Mouse (Mus musculus) heart, postnatal 0 days (tissue): ENCODE measurements around the gene Rai1. TPM values are rescaled to one million over a fixed set of nuclear protein-coding genes. Genes with fewer than 3 reads are reported as not detected.

Experiments
- ATAC-seq: fragments of 200-750 bp; cut with Nextera tagmentation; 2 replicates; pipeline ENCODE4 v1.8.0; 2017; ENCODE audit warnings: low read depth, moderate number of reproducible peaks, moderate library complexity; ENCODE audit not compliant: insufficient read depth
- DNase-seq: peaks from one replicate; pipeline ENCODE4 v3.0.0-alpha.2; 2016; ENCODE audit warnings: low spot score
- H3K27ac ChIP-seq: fragments of 300-500 bp; sonication (generic); 2 replicates; pipeline ENCODE4 v1.5.1; 2014; ENCODE audit warnings: low read depth, mild to moderate bottlenecking
- H3K27me3 ChIP-seq: fragments of 300-500 bp; sonication (generic); 2 replicates; pipeline ENCODE4 v1.6.1; 2014; ENCODE audit warnings: low read length, mixed read lengths; ENCODE audit not compliant: control insufficient read depth, insufficient read depth
- H3K36me3 ChIP-seq: fragments of 300-500 bp; sonication (generic); replicated peaks from 2 replicates; pipeline ENCODE4 v1.6.1; 2014; ENCODE audit warnings: low read length, mixed read lengths; ENCODE audit not compliant: control insufficient read depth, insufficient read depth
- H3K4me1 ChIP-seq: fragments of 300-500 bp; sonication (generic); 2 replicates; pipeline ENCODE4 v1.6.1; 2014; ENCODE audit warnings: antibody characterized with exemption; ENCODE audit not compliant: control insufficient read depth, insufficient read depth
- H3K4me2 ChIP-seq: fragments of 300-500 bp; sonication (generic); 2 replicates; pipeline ENCODE4 v1.6.1; 2014; ENCODE audit warnings: low read depth, mild to moderate bottlenecking, low read length, moderate library complexity
- H3K4me3 ChIP-seq: fragments of 300-500 bp; sonication (generic); 2 replicates; pipeline ENCODE4 v1.5.1; 2014; ENCODE audit warnings: low read depth, low read length
- H3K9ac ChIP-seq: fragments of 300-500 bp; sonication (generic); replicated peaks from 2 replicates; pipeline ENCODE4 v1.6.1; 2014; ENCODE audit warnings: low read depth, low read length, mixed read lengths
- H3K9me3 ChIP-seq: fragments of 300-500 bp; sonication (generic); replicated peaks from 2 replicates; pipeline ENCODE4 v1.6.1; 2016; ENCODE audit warnings: low read length; ENCODE audit not compliant: control insufficient read depth
- CTCF ChIP-seq: IDR thresholded peaks from 2 replicates; pipeline ENCODE4 v1.5.1; 2016; ENCODE audit warnings: antibody characterized with exemption, control low read depth, low read depth
- EP300 ChIP-seq: IDR thresholded peaks from 2 replicates; pipeline ENCODE4 v1.6.1; 2016; ENCODE audit warnings: antibody characterized with exemption, low read depth
- WGBS: fragments of 180-500 bp; shearing (Covaris S2); extraction: QIAGEN DNeasy Blood & Tissue Kit; methylation state at CpG from one replicate; pipeline ENCODE4 v1.1.7; 2014; 5-methylcytosine and 5-hydroxymethylcytosine counted together
- polyA plus RNA-seq: library from polyadenylated mRNA; unstranded; fragments of >200 nt; fragmentation: Nextera tagmentation; extraction: Ambion mirVana; gene quantifications from 2 replicates; pipeline ENCODE4 v1.2.1, GENCODE M21; 2015
- total RNA-seq: library from RNA; depleted of rRNA; stranded (reverse); fragments of >200 nt; gene quantifications from 2 replicates; pipeline ENCODE4 v1.2.3, GENCODE M21; 2014; ENCODE audit warnings: low replicate concordance

The Rai1 gene
- total and polyA plus RNA-seq, 2 experiments from 2014 or later: 10.2 to 28.1 TPM

DNA sequence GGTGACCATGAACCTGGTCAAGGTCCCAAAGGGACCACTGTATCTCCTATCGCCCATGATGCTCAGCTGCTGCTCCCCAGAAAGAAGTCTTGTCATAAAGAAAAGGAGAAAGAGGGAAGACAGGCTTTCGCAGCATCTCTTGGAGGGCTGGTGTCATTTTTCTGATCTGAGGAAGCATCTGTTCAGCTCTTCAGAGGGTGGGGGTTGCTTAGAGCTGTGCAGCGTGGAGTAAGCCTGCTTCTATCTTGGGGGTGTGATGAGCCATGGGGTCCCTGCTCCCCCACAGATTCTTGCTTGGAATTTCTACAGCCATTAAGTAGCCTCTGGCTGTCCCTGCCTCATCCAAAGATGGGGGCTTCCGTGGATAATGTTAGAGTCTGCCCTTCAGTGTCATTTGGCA lies 53.5 kb downstream of the Rai1 start:
- H3K36me3 ChIP-seq: peaks cover 19% of the 10 kb centered on the region; the same call in 1 of the 2 replicates
- TF ChIP-seq CTCF (no peak), EP300 (no peak)
- H3K27me3 ChIP-seq: no peaks in the 10 kb centered on the region

DNA sequence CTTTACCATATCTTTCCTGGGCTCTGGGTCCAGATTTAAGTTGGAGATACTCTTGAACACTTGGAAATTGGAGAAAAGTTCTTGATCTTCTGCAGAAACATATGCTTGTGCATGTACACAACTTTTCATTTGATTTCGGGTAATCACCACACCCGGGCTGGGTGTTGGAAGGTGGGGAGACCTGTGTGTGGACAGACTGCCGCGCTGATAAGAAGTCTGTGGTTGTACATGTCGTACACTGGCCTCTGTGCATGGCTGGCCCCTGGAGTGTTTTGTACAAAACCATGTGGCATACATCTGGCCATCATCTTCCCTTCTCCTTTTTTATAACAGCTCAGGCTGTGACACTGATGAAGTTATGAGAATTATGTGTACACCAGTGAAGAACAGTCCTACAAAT lies 55.1 kb downstream of the Rai1 start:
- Histone ChIP-seq H3K36me3 (peaks cover 10% of the 10 kb centered on the region; the same call in 1 of the 2 replicates), H3K4me2 (no peak overlapping the region), H3K9ac (no peak overlapping the region), H3K27ac (no peak overlapping the region), H3K9me3 (no peaks in the 10 kb centered on the region), H3K4me1 (peaks cover 20% of the 10 kb centered on the region), H3K27me3 (no peaks in the 10 kb centered on the region), H3K4me3 (no peak overlapping the region)
- WGBS: 78% methylated on average over 5 of the region's 5 CpGs
- ATAC-seq (no peak), DNase-seq (no peak)
- TF ChIP-seq CTCF (no peak), EP300 (no peak)

More for the DNA sequence above, 53.5 kb downstream of the Rai1 start:
- WGBS: 87% methylated on average over 4 of the region's 4 CpGs
- Histone ChIP-seq H3K27ac (no peak overlapping the region), H3K9ac (no peak overlapping the region), H3K9me3 (no peaks in the 10 kb centered on the region), H3K4me3 (no peak overlapping the region), H3K4me1 (peaks cover 8% of the 10 kb centered on the region; the same call in 1 of the 2 replicates), H3K4me2 (no peak overlapping the region)
- no peak for ATAC-seq
- no peak for DNase-seq

- no peak for ATAC-seq
- H3K4me1 ChIP-seq: peaks cover 20% of the 10 kb centered on the region
Observed at GRCm38 (mm10) chr11:60160454-60161114, 55.8 kb downstream of the Rai1 start.

GRCm38 (mm10) chr11:60161146-60161874 lies 56.5 kb downstream of the Rai1 start:
- TF ChIP-seq EP300 (no peak), CTCF (no peak)
- ATAC-seq: no peak

More at GRCm38 (mm10) chr11:60160454-60161114, 55.8 kb downstream of the Rai1 start:
- WGBS: 53% methylated on average over 3 of the region's 3 CpGs
- H3K4me3 ChIP-seq: no peak overlapping the region
- H3K4me2 ChIP-seq: no peak overlapping the region
- peaks cover 8% of the 10 kb centered on the region; the same call in 1 of the 2 replicates for H3K36me3 ChIP-seq
- no peak for DNase-seq
- H3K9ac ChIP-seq: no peak overlapping the region
- no peak for TF ChIP-seq CTCF
- TF ChIP-seq EP300: no peak
- H3K27me3 ChIP-seq: no peaks in the 10 kb centered on the region
- H3K27ac ChIP-seq: peak overlapping the region; percentile 36; the same call in 1 of the 2 replicates
- no peaks in the 10 kb centered on the region for H3K9me3 ChIP-seq

GRCm38 (mm10) chr11:60162547-60162946 lies 57.7 kb downstream of the Rai1 start:
- no peaks in the 10 kb centered on the region for H3K9me3 ChIP-seq
- ATAC-seq: no peak
- H3K36me3 ChIP-seq: 0 out of 2 replicates have a peak, but pooled peaks cover 8% of the 10 kb centered on the region
- peaks cover 21% of the 10 kb centered on the region for H3K4me1 ChIP-seq
- DNase-seq: no peak
- H3K9ac ChIP-seq: no peak overlapping the region
- no peak overlapping the region for H3K27ac ChIP-seq
- WGBS: 54% methylated on average over 1 of the region's 1 CpGs
- H3K4me3 ChIP-seq: no peak overlapping the region
- TF ChIP-seq EP300: no peak
- H3K4me2 ChIP-seq: no peak overlapping the region
- H3K27me3 ChIP-seq: no peaks in the 10 kb centered on the region

More at GRCm38 (mm10) chr11:60161146-60161874, 56.5 kb downstream of the Rai1 start:
- Histone ChIP-seq H3K27me3 (no peaks in the 10 kb centered on the region), H3K4me2 (no peak overlapping the region), H3K9me3 (no peaks in the 10 kb centered on the region), H3K4me1 (peaks cover 20% of the 10 kb centered on the region), H3K9ac (no peak overlapping the region), H3K4me3 (no peak overlapping the region), H3K36me3 (0 out of 2 replicates have a peak, but pooled peaks cover 8% of the 10 kb centered on the region), H3K27ac (peak overlapping the region; percentile 36; the same call in 1 of the 2 replicates)
- no peak for DNase-seq
- WGBS: 74% methylated on average over 9 of the region's 9 CpGs
